Mouse (Mus musculus) hindbrain, embryonic 12.5 days (tissue): ENCODE results near the gene Etfdh. TPM values are rescaled to one million over a fixed set of nuclear protein-coding genes. Genes with fewer than 3 reads are reported as not detected.

Experiments used
- ATAC-seq: fragments of 200-750 bp; cut with Nextera tagmentation; 2 replicates; pipeline ENCODE4 v1.8.0; 2017; ENCODE audit warnings: moderate TSS enrichment; ENCODE audit not compliant: low FRiP score
- H3K27ac ChIP-seq: fragments of 300-500 bp; sonication (generic); 2 replicates; pipeline ENCODE4 v1.5.1; 2016; ENCODE audit warnings: mild to moderate bottlenecking
- H3K27me3 ChIP-seq: fragments of 300-500 bp; sonication (generic); 2 replicates; pipeline ENCODE4 v1.6.1; 2016; ENCODE audit warnings: mild to moderate bottlenecking
- H3K36me3 ChIP-seq: fragments of 300-500 bp; sonication (generic); 2 replicates; pipeline ENCODE4 v1.6.1; 2016; ENCODE audit warnings: mild to moderate bottlenecking
- H3K4me1 ChIP-seq: fragments of 300-500 bp; sonication (generic); 2 replicates; pipeline ENCODE4 v1.6.1; 2016
- H3K4me2 ChIP-seq: fragments of 300-500 bp; sonication (generic); replicated peaks from 2 replicates; pipeline ENCODE4 v1.6.1; 2016; ENCODE audit warnings: mild to moderate bottlenecking
- H3K4me3 ChIP-seq: fragments of 300-500 bp; sonication (generic); 2 replicates; pipeline ENCODE4 v1.5.1; 2016; ENCODE audit warnings: mild to moderate bottlenecking
- H3K9ac ChIP-seq: fragments of 300-500 bp; sonication (generic); 2 replicates; pipeline ENCODE4 v1.6.1; 2016; ENCODE audit warnings: mild to moderate bottlenecking, moderate library complexity
- H3K9me3 ChIP-seq: fragments of 300-500 bp; sonication (generic); replicated peaks from 2 replicates; pipeline ENCODE4 v1.6.1; 2016; ENCODE audit warnings: mild to moderate bottlenecking
- WGBS: fragments of 180-500 bp; shearing (Covaris S2); methylation state at CpG from one replicate; pipeline ENCODE4 v1.1.7; 2016; 5-methylcytosine and 5-hydroxymethylcytosine counted together
- polyA plus RNA-seq: library from polyadenylated mRNA; unstranded; fragments of >200 nt; fragmentation: Nextera tagmentation; extraction: Ambion mirVana; gene quantifications from 2 replicates; pipeline ENCODE4 v1.2.1, GENCODE M21; 2016

The Etfdh gene
- polyA plus RNA-seq, 1 experiment from 2014 or later = 52.2 TPM

GRCm38 (mm10) chr3:79609886-79610285 is 19.4 kb downstream of the Etfdh start:
- peaks cover 4% of the 10 kb centered on the region; the same call in 1 of the 2 replicates for H3K9me3 ChIP-seq
- ATAC-seq = no peak
- no peaks in the 10 kb centered on the region for H3K27me3 ChIP-seq
- no peak overlapping the region for H3K27ac ChIP-seq
- H3K4me3 ChIP-seq = no peak overlapping the region
- no peaks in the 10 kb centered on the region for H3K4me1 ChIP-seq
- H3K4me2 ChIP-seq = no peak overlapping the region
- WGBS = 93% methylated on average over 2 of the region's 2 CpGs
- peaks cover 56% of the 10 kb centered on the region for H3K36me3 ChIP-seq
- no peak overlapping the region for H3K9ac ChIP-seq

DNA sequence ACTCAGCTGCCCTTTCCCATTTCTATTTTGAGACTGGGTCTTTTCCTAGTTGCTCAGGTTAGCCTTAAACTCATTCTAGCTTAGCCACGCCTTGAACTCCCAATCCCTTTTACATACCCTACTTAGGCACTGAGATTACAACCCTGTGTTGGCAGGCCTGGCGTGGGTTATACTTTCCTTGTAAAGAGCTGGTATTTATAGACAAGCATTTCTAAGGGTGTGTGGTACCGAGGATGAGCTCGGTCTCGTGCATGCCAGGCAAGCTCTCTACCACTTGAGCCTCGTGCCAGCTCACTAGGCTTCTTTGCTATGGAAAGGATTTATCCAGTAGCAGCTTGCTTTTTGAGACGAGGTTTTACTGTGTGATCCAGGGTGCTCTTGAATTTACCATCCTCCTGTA is 33.8 kb downstream of the Etfdh start:
- no peaks in the 10 kb centered on the region for H3K27me3 ChIP-seq
- no peak overlapping the region for H3K27ac ChIP-seq
- no peak for ATAC-seq

DNA sequence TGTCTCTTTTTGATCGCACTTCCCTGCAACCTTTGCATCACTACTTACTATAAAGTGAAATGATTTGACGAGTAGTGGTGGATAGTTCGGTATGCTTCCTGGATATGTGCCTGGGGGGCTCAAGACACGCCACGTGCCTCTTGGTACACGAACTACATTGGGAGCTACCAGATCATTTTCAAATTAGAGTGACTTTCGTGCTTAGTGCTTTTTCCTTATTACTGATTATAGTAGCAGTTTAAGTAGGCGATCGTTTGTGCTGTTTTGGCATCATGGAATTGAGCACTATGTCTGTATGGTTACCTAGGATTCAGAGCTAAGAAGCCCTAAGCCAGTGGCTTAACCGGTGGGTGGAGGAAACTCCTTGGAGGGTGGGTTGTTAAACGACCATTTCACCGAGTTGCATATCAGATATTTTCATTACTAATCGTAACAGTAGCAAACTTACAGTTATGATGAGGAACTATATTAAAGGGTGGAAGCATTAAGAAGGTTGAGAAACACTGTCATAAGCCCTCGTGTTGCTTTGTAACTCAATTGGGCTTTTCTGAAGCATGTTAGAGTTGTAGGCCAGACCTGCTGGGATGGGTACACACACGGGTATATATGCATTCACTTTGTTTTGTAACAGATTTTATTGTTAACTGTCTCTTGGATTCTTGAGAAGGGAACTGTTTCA is 37.4 kb downstream of the Etfdh start:
- Histone ChIP-seq H3K4me2 (peak overlapping the region; percentile 85), H3K9me3 (no peaks in the 10 kb centered on the region), H3K36me3 (peaks cover 25% of the 10 kb centered on the region), H3K9ac (peak overlapping the region; percentile 77), H3K27me3 (no peaks in the 10 kb centered on the region), H3K27ac (peak overlapping the region; percentile 79), H3K4me1 (peaks cover 11% of the 10 kb centered on the region), H3K4me3 (peak overlapping the region; percentile 74)
- WGBS = 5% methylated on average over 15 of the region's 15 CpGs
- peak; percentile 35; the same call in 1 of the 2 replicates for ATAC-seq

More for the DNA sequence above, 33.8 kb downstream of the Etfdh start:
- Histone ChIP-seq H3K4me3 (no peak overlapping the region), H3K4me1 (peaks cover 10% of the 10 kb centered on the region), H3K9ac (no peak overlapping the region), H3K36me3 (peaks cover 55% of the 10 kb centered on the region), H3K4me2 (no peak overlapping the region), H3K9me3 (no peaks in the 10 kb centered on the region)
- 94% methylated on average over 7 of the region's 7 CpGs for WGBS

GRCm38 (mm10) chr3:79590863-79591792 is 38.2 kb downstream of the Etfdh start, which contains the start of gene Ppid:
Gene Ppid (plus strand): TSS chr3:79591342.
- H3K4me1 ChIP-seq = peaks cover 13% of the 10 kb centered on the region
- peak; percentile 89 for ATAC-seq
- H3K9ac ChIP-seq = peak within 1 kb of the TSS; percentile 77
- H3K9me3 ChIP-seq = no peaks in the 10 kb centered on the region
- peak within 1 kb of the TSS; percentile 85 for H3K4me2 ChIP-seq
- H3K27ac ChIP-seq = peak within 1 kb of the TSS; percentile 79
- no peaks in the 10 kb centered on the region for H3K27me3 ChIP-seq
- H3K36me3 ChIP-seq = peaks cover 18% of the 10 kb centered on the region
- peak within 1 kb of the TSS; percentile 74 for H3K4me3 ChIP-seq
- WGBS = 3% methylated on average over 63 of the region's 63 CpGs

- H3K9me3 ChIP-seq = no peaks in the 10 kb centered on the region
- H3K4me3 ChIP-seq = no peak overlapping the region
- no peak overlapping the region for H3K9ac ChIP-seq
- H3K36me3 ChIP-seq = peaks cover 7% of the 10 kb centered on the region
- ATAC-seq = no peak
- H3K4me2 ChIP-seq = no peak overlapping the region
- WGBS = 92% methylated on average over 2 of the region's 2 CpGs
- H3K27ac ChIP-seq = no peak overlapping the region
- H3K27me3 ChIP-seq = no peaks in the 10 kb centered on the region
- peaks cover 13% of the 10 kb centered on the region for H3K4me1 ChIP-seq
These were observed 39.6 kb downstream of the Etfdh start for GRCm38 (mm10) chr3:79589671-79590070.

DNA sequence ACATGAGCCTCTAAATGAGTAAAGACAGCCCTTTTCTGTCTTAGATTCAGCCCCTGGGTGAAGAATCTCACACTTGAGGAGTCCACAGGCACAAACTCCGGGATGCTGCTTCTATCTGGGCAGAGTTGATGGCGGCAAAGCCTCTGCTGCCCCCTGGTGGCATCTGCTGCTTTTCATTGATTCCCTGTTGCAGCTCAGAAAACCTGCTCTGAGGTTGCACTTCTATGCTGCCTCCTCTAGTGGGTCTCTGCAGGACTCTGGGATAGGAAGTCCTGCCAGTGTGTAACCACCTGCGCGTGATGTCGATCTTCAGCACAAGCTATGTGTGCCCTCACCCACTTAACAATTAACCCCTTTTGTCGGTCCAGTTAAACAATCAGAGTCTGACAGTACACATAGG is 42.5 kb downstream of the Etfdh start:
- Histone ChIP-seq H3K4me2 (no peak overlapping the region), H3K4me1 (peaks cover 3% of the 10 kb centered on the region; the same call in 1 of the 2 replicates), H3K27me3 (no peaks in the 10 kb centered on the region), H3K27ac (no peak overlapping the region), H3K9ac (no peak overlapping the region), H3K36me3 (no peaks in the 10 kb centered on the region), H3K4me3 (no peak overlapping the region), H3K9me3 (no peaks in the 10 kb centered on the region)
- peak; percentile 46 for ATAC-seq
- 7% methylated on average over 6 of the region's 6 CpGs for WGBS

GRCm38 (mm10) chr3:79579891-79580575 is 49.3 kb downstream of the Etfdh start:
- WGBS = 89% methylated on average over 5 of the region's 5 CpGs
- ATAC-seq = no peak
- H3K4me3 ChIP-seq = no peak overlapping the region
- H3K4me1 ChIP-seq = peaks cover 9% of the 10 kb centered on the region
- H3K27ac ChIP-seq = no peak overlapping the region
- H3K9ac ChIP-seq = no peak overlapping the region
- no peaks in the 10 kb centered on the region for H3K9me3 ChIP-seq
- H3K27me3 ChIP-seq = no peaks in the 10 kb centered on the region
- H3K4me2 ChIP-seq = no peak overlapping the region
- no peaks in the 10 kb centered on the region for H3K36me3 ChIP-seq

DNA sequence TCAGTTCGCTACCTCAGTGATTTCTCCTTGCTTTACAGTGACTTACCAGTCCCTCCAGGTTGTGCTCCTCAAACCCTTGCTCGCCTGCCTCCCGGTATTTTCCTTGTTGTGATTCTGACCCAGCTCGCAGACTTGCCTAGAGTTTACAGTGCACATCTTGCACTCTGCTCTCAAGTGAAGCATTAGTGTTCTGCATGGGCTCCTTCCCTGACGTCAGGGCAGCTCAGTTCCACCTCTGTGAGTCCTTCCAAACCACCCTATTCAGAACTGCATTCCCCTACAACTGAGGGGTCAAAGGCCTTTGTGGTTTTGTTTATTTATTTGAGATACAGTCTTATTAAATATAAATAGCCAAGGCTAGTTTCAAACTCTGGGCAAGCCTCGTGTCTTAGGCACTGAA is 51.1 kb downstream of the Etfdh start:
- WGBS = 77% methylated on average over 6 of the region's 6 CpGs

GRCm38 (mm10) chr3:79577606-79578005 is 51.7 kb downstream of the Etfdh start:
- no peak overlapping the region for H3K27ac ChIP-seq
- 91% methylated on average over 6 of the region's 6 CpGs for WGBS
- no peaks in the 10 kb centered on the region for H3K9me3 ChIP-seq

More for the DNA sequence above, 51.1 kb downstream of the Etfdh start:
- H3K27ac ChIP-seq = no peak overlapping the region
- no peak for ATAC-seq
- H3K27me3 ChIP-seq = no peaks in the 10 kb centered on the region
- no peak overlapping the region for H3K9ac ChIP-seq
- H3K4me3 ChIP-seq = no peak overlapping the region
- H3K4me2 ChIP-seq = no peak overlapping the region
- no peaks in the 10 kb centered on the region for H3K36me3 ChIP-seq
- H3K9me3 ChIP-seq = no peaks in the 10 kb centered on the region
- peaks cover 9% of the 10 kb centered on the region for H3K4me1 ChIP-seq

GRCm38 (mm10) chr3:79576865-79577264 is 52.4 kb downstream of the Etfdh start:
- H3K4me3 ChIP-seq = no peak overlapping the region
- H3K27me3 ChIP-seq = no peaks in the 10 kb centered on the region
- H3K4me1 ChIP-seq = peaks cover 9% of the 10 kb centered on the region
- H3K9ac ChIP-seq = no peak overlapping the region
- H3K9me3 ChIP-seq = no peaks in the 10 kb centered on the region
- no peak overlapping the region for H3K27ac ChIP-seq
- peak; percentile 62 for ATAC-seq
- H3K4me2 ChIP-seq = no peak overlapping the region; the same call in 1 of the 2 replicates
- WGBS = 33% methylated on average over 5 of the region's 5 CpGs
- H3K36me3 ChIP-seq = no peaks in the 10 kb centered on the region

More at GRCm38 (mm10) chr3:79577606-79578005, 51.7 kb downstream of the Etfdh start:
- Histone ChIP-seq H3K27me3 (no peaks in the 10 kb centered on the region), H3K9ac (no peak overlapping the region), H3K4me1 (peaks cover 9% of the 10 kb centered on the region), H3K4me3 (no peak overlapping the region), H3K36me3 (no peaks in the 10 kb centered on the region), H3K4me2 (no peak overlapping the region)
- no peak for ATAC-seq

- Histone ChIP-seq H3K4me2 (no peak overlapping the region; the same call in 1 of the 2 replicates), H3K27me3 (no peaks in the 10 kb centered on the region), H3K4me1 (peaks cover 9% of the 10 kb centered on the region), H3K27ac (no peak overlapping the region), H3K4me3 (no peak overlapping the region), H3K36me3 (no peaks in the 10 kb centered on the region), H3K9ac (no peak overlapping the region; the same call in 1 of the 2 replicates), H3K9me3 (no peaks in the 10 kb centered on the region)
- ATAC-seq = peak; percentile 32; the same call in 1 of the 2 replicates
- 11% methylated on average over 3 of the region's 3 CpGs for WGBS
These were observed 52.9 kb downstream of the Etfdh start for GRCm38 (mm10) chr3:79576468-79576816.
